Mouse (Mus musculus): ENCODE data around the gene Lhfp.

Lhfp gene

DNA sequence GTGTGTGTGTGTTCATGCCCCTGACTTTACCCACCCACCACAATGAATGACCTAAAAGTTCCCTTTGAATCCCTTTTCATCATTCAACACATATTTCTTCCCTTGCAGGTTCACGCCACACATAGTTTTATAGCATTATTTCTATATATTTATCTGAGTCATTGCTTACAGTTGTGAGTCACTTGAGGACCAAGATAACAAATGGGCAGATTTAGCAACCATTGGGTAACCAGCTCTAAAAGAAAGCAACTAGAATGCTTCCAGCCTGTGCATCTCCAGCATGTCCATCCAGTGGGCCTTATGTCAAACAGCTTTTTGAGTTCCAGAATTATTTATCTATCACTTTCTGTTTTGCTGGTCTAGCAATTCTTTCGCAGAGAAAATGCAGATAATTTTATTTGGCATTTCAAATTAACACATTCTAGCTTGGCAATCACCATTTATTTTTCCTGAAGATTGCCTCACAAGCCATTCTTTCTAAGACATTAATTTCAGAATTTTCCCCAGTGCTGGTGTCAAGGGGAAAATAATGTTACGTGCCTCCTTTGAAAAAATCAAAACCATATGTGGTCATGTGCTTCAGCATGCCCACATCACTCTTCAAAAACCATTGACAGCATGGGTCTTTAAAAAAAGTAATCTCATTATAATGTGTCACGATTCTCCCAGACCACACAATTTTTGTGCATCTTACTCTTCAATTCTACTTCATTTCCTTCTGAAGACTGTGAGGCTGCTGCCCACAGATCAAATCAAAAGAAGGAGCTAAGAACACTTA is 263.0 kb downstream of the Lhfp start:
- no peak for DNase-seq (ENCODE audit: extremely low read depth, low read depth, low spot score)

DNA sequence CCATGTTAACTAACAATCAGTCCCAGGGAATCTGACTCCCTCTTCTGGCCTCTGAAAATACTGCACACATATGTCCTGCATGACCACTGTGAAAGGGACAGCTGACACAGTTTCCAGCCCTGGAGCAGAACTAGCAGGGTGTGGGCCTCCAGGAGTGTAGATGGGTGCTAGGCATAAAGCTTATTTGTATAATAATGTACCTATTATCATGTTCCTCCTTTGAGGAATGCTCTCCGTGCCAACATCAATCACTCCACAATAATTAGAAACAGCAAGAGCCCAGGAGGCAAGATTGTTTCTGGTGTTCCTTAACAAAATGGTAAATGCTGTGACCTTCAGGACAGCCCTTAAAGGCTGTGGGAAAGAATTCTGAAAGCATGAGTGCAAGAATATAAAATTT is 264.5 kb downstream of the Lhfp start:
- no peak for DNase-seq (ENCODE audit: extremely low read depth, low read depth, low spot score)

DNA sequence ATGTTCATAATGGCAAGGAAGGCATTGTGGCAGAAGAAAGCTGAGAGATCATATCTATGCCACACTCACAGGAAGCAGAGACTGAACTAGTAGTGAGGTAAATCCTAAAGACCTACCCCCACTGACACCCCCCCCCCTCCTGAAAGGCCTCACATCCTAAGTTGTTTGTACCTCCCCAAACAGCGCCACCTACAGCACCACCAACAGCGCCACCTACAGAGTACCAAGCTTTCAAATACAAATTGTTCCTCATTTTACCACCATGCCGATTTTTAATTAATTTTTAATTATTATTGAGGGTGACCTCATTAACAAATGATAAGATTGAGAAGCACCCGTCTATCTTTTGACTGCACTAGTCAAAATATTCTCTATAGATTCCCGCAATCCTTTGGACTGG is 267.3 kb downstream of the Lhfp start:
- DNase-seq (ENCODE audit: extremely low read depth, low read depth, low spot score) = no peak

DNA sequence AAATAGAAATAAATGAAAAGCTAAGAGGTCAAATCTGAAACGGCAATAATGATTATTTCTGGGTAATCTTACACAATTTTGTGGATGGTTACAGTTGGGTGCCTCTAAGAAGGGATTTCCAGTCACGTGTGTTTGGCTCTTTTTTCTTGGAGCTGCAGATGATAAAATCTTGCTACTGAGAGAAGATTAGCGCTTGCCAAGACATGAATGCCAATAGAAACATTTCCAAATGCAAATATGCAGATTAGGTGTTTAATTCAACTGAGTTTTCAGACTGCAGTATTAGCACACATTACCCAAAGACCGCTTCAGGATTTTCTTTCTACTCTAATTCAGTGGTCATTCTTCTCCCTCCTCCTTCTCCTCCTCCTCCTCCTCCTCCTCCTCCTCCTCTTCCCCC is 268.8 kb downstream of the Lhfp start:
- DNase-seq (ENCODE audit: extremely low read depth, low read depth, low spot score) = peak; percentile 83

DNA sequence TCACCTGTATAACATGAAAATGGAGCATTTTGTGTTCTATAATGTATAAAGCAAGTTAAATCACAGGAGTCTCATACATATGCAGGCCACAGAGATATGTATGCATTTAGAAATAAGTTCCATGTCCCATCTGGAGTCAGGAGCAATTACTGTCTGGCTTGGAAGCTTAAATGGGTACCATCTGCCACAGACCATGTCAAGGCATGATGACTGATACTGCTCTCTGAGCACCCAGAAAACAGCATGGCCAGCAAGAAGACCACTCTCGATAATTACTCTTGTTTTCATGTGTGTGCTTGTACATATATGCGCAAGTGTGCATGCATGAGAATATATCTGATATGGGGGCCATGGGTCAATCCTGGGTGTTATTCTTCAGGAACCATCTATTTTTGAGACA is 269.3 kb downstream of the Lhfp start:
- DNase-seq (ENCODE audit: extremely low read depth, low read depth, low spot score) = no peak
